Mouse (Mus musculus) cerebellum, adult 8-10 months (tissue): ENCODE results near the gene Gng13.
"Not testable (repeated sequence)": the region's sequence is repeated elsewhere in the genome, so short reads cannot be mapped to it uniquely, and the experiment has no call there.

Source experiments
- DNase-seq: peaks from one replicate; pipeline ENCODE4 v3.0.0; 2022

Gng13 gene

DNA sequence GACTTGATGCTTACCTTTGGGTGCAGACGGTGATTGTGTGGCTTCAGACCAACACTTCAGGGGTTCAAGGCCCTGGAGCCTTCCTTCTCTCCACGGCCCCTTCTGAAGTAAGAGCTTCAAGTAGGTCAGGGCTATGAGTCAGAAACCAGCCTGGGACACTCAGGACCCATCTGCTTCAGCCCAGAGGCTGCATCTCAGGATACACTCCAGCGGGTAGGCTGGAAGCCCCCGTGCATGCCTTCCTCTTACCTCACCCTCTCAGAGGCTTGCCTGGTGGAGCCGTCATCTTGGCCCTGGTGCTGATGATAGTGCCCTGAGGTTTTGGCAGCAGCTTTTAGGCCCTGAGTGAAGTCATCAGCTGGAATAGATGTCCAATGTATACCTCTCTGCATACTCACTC is 18.3 kb downstream of the Gng13 start:
- no peak for DNase-seq

DNA sequence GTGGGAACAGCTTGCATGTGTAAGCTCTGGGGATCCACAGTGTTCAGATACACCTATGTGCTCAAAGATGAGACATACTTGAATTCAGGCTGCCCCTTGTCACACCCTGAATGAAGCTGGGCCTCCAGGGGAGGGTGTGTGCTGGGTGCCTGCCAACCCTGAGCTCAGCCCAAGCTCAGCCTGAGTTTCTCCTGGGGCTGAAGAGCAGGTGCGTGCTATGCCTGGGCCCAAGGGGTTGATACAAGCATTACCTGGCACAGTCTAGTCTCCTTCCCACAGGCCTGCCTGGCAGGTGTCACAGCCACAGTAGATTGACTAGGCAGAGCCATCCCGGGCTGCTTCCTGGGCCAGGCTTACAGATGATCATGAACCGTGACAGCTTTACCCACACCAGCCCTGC is 18.8 kb downstream of the Gng13 start, which contains the start of gene Mslnl:
Mslnl (plus strand) TSS at position 298 of the 400 bp plus-strand sequence.
- no peak for DNase-seq

DNA sequence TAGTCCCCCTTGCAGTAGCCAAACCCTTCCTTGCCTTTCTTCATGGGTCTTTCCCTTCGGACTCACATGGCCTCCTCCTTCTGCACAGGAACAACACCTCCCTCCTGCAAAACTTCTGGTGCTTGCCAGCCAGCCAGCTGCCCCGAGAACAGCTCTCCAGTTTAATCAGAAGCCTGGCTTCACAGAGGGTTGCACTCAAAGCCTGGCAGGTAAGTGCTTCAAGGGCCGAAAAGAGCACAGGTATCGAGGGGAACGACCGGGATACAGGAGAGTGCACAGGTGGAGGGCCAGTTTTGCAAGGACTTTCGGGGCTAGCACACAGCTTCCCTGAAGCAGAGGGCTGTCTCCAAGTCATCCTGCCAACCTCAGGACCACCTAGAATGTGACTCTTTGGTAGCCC is 21.9 kb downstream of the Gng13 start:
- DNase-seq, result no peak

DNA sequence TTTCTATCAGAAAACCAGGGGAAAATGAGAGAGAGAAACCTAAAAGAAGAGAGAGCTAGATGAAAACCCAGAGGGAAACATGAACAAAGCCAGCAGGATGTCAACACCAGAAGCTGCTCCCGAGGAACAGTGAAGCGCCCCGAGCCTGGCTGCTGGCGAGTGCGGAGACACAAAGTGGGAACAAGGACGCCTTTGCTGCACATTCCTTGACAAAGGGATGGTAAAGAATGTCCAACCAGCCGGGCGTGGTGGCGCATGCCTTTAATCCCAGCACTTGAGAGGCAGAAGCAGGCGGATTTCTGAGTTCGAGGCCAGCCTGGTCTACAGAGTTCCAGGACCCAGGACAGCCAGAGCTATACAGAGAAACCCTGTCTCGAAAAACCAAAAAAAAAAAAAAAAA is 24.5 kb downstream of the Gng13 start:
- not testable (repeated sequence) for DNase-seq

DNA sequence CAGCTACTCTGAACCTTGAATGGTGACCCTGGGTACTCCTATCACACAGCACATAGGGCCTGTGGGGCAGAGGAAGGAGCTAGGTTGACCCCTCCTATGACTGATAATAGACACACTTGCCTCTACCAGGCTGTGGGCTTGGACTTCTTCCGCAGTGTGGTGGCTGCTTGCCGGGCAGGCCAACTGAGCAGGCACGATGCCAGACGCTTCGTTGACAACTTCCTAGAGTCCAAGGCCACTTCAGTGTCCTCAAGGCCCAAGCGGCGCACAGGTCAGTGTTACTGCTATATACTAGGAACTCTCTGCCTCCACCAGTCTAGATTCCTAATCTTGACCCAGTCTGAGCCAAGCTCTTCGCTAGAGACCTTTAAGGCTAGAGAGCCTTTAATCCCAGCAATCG is 26.9 kb downstream of the Gng13 start:
- DNase-seq, result no peak

DNA sequence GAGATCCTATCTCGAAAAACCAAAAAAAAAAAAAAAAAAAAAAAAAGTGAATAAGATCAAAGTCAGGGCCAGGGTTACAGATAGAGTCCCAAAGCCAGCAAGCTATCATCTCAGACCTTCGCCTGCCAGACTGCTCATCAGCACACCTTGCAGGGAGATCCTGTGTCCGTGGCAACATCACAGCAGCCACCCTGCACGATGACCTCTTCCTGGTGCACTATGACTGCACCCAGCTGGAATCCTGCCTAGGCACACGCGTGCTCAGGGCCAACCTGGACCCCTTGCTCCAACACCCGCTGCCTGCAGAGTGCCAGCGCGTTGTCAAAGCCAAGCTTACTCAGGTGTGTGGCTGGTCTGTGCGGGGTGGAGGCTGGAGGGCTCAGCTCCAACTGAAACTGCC is 27.3 kb downstream of the Gng13 start:
- DNase-seq, result no peak

DNA sequence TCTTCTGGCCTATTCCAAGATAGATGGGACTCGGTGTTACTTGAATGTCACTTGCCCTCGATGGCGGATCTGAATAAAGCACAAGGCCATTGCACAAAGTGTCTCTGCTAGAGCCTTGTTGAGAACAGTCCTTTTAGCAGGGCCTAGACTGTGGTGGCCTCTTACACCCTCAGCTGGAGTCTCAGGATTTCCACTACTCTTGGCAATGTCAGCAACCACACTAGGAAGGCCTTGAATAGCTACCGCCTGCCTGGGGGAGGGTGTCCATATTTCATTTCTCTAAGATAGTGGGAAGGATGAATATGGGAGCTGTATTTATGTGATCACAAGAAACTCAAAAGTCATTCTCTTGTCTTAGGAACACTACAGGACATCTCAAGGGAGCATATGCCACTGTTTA is 31.3 kb downstream of the Gng13 start:
- DNase-seq, result no peak

DNA sequence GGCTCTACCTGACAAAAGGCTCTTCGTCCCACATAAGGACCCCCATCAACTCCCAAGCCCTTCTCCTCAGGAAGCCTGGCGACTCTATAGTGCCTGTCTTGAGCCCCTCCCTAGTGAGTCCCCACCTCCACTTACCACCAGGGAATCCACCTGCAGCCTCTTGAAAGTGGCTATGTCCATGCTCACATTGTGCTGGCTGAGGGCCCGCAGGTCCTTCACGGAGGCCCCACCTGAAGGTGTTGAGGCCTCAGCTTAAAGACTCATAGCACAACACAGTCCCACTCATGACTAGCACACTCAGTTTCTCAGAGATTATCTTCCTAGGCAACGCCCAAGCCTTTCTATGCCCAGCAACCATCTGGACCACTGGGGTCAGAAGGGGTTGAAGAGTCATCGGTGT is 32.3 kb downstream of the Gng13 start:
- DNase-seq, result no peak

DNA sequence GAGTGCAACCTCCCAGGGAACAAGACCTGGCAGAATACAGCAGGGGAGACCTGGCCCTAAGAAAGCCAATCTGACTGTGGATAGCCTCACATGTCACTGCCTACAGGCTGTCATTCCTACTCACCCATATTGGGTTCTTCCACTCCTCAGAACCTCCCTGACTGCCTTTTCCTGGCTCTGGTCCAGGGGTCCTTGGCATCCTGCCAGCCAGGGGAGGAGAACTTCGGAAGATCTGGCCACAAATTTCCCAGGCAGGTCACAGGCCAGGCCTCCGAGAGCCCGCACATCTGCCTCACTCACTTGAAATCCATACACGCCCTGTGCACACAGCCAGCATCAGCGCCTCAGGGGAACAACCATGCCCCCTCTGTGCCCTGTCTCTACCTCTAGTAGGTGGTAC is 34.5 kb downstream of the Gng13 start:
- DNase-seq, result no peak

DNA sequence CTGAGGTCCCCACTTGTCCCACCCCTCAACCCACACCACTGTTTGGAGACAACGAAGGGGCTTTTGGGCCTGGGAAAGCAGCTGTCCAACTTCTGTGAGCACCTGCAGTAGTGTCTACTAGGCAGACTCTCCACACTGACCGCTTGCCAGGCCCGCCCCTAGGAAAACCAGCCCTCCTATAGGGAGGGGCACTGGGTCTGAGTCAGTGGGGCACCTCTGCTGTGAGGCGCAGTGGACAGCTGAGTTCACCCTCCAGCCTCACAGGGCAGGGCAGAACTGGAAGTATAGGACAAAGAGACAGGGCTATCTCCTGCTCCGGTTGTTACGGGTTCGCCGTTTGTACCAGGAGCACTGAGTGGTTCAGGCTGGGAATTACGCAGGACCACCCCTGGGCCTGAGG is 37.3 kb downstream of the Gng13 start, which contains the start of gene Msln:
Msln (minus strand) TSS at position 138 of the 400 bp plus-strand sequence.
- no peak for DNase-seq

DNA sequence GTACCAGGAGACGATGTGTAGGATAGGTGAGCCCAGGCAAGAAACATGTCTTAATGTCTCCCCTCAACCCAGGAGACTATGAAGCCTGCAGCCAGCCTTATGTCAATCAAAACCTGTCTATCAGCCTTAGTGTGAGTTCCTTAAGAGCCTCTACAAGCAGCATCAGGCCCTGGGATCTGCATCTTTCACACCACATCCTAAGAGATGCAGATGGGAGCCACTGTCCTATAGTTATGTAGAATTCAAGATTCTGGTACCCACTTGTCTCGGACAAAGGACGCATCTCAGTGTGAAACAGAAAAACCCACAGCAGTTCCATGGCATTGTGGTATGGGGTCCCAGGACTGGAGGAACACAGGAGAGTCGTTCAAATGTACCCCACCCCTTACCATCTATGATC is 38.1 kb downstream of the Gng13 start:
- DNase-seq, result no peak

DNA sequence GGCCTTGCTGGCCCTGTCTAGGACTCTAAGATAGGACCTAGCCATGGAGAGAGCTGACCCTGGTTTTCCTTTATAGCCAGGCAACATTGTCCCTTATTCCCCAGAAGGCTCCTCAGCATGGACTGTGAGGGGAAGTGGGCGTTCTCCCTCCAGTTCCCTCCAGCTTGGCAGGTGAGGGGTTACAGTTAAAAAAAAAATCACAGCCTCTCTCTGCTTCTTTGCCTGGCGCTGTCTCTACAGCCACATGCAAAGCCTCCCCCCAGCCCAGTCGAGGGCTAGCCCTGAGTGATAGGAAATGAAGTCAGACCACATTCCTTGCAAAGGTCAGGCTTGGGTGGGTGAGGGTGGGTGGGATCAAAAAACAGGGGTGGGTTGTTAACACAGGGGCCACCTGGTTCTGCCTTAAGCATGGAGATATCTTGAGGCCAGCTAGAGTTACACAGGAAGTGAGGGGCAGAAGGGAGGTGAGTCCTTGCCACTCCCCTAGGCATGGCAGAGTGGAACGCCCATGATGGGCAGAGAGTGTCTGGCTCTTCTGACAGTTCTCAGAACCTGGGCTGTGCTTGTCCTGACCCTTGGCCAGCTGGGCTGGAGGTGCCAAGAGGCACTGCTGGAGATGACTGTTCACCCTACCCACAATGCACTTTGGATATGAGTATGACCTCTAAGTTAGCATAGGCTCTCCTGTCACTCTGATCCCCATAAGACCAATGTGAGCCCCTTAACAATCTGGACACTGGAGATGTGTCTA is 38.8 kb downstream of the Gng13 start:
- DNase-seq, result no peak

DNA sequence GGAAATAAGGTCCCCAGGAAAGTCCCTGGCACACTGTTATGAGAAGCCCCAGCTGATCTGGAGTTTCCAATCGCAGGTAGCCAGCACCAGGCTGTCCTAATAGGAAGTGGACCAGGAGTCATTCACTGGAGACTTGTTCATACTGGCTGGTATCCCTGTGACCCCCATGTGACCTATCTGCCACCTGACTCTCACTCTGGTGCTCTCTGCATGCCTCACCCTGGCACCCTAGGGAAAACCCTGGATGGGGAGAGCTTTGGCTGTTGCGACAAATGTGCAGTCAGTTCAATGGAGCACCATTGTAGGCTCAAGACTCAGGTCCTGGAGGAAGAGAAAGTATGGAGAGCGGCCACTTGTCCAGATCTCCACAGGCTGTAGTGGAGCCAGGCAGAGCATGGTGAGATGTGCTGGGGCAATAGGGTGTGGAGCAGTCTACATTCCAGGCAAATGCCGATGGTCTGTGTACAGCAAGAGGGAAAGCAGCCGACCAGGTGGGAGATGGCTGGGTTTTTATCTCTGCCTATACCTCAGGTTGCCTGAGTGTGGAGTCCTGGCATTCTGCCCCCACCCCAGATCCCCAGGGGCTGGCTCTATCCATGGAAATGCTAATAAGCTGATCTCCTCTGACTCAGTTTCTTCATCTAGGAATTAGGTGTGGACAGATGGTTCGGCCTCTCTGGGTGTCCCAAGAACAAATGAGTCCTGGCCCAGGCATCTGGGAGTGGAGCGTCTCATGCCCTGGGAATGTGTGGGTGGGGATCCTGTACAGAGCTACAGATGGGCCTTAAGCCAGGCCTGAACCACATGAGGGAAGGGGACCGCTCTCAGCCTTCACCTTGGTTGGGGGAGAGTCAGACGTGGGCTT is 39.6 kb downstream of the Gng13 start:
- no peak for DNase-seq

DNA sequence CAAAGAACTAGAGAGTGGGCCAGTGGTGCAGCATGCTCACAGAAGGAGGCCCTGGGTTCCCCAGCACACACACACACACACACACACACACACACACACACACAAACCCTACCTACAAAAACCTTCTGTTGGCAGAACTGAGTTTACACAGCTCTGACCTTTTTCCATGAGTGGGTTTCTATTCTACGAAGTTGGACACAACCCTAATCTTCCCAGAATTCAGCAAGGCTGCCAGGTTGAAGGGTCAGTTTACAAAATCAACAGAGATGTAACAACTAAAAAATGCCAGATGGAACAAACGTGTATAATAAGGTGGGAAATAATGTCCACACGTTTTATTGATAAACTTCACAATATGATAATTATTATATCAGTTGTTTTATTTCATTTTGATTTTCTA is 40.7 kb downstream of the Gng13 start:
- no peak for DNase-seq

DNA sequence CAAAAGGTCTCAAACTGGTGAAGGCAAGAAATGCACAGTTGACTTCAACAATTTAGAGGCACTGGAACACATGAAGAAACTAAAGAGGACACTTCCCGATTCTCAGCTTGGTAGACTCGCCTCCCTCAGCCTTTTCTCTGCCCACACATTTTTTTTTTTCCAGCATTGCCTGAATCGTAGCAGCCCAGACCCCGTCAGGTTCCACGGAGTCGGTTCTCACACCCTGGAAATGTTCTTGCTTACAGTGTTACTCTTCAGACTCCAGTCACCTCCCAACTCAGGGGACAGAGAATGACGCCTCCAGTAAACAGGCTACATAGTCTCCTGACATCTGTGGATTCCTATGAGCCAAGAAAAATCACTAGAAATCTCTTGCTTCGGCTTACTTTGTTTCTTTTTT is 43.2 kb downstream of the Gng13 start:
- no peak for DNase-seq

DNA sequence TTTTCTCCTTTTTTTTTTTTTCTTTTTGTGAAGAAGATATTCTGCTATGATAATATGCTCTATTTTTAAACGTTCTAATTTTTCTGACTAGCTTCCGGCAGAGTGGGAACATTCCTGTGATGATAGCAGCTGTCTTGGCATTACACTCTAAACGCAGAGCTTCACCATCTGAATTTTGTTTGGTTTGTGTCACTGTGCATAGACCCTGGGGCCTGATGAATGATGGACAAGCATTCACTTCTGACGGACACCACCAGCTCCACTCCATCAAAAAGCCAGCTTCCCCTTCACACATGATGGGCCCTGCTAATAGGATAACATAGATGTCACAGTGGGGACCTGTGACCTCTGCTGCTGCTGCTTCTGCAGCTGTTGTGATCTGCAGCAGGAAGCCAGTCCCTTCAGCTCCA is 44.6 kb downstream of the Gng13 start:
- no peak for DNase-seq

DNA sequence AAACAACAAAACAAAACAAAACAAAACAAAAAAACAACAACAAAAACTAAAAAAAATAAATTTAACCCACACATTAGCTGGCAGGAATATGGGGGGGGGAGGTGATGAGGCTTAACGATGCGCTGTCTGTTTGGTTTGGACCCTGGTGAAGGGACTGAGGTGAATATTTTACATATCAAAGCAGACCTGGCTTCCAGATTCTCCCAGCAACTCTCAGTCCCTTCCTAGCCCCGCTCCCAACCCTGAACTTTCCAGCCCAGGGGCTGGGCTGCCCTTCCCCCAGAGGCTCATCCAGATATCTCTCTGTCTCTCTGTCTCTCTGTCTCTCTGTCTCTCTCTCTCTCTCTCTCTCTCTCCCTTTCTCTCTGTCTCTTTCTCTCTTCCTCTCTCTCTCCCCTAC is 45.6 kb downstream of the Gng13 start:
- no peak for DNase-seq

DNA sequence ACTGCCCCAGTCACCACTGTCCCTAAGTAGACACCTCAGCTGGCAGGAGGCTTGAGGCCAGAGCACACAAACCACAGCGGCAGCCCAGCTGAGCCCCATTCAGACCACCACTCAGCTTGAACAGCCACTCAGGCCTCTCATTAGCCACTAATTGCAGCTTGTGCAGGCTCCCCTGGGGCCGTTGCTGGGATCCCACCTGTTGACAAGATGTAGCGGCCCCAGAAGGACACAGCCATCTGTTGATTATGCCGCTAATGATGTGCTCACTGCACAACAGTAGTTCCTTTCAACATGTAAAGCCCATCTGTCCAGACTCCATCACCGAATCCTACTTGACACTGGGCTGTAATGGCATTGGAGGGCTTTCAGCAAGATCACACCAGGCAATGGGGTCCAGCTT is 48.9 kb downstream of the Gng13 start:
- no peak for DNase-seq
